Mouse (Mus musculus) MEL (cell line): ENCODE data around the gene Bptf. TPM values are rescaled to one million over a fixed set of nuclear protein-coding genes. Genes with fewer than 3 reads are reported as not detected.

Experiments
- DNase-seq: peaks from one replicate; pipeline ENCODE4 v3.0.0; 2011; ENCODE audit warnings: low read depth, low spot score
- H3K27ac ChIP-seq: 2 replicates; pipeline ENCODE4 v1.5.1; 2012; ENCODE audit warnings: low read depth, mild to moderate bottlenecking, control low read depth, low read length, moderate library complexity; ENCODE audit not compliant: control insufficient read depth
- H3K27me3 ChIP-seq, 2 experiments: fragments of 150-350 bp in 1 of 2; sonication (generic) in 1 of 2; 2 replicates each; pipeline ENCODE4 v1.6.1; 2012; ENCODE audit warnings: low read length in 2 of 2, mild to moderate bottlenecking in 2 of 2, improper control_type of control experiment in 1 of 2, moderate library complexity in 1 of 2; ENCODE audit not compliant: insufficient read depth in 2 of 2, control insufficient read depth in 1 of 2
- H3K36me3 ChIP-seq, 2 experiments: 2 replicates each; pipeline ENCODE4 v1.6.1; 2012 to 2014; ENCODE audit warnings: low read length in 2 of 2, improper control_type of control experiment in 1 of 2, inconsistent platforms in 1 of 2, mild to moderate bottlenecking in 1 of 2; ENCODE audit not compliant: insufficient read depth in 2 of 2, control insufficient read depth in 1 of 2
- H3K4me1 ChIP-seq, 2 experiments: fragments of 150-350 bp in 1 of 2; sonication (generic) in 1 of 2; 2 replicates each; pipeline ENCODE4 v1.6.1; 2012; ENCODE audit warnings: low read length in 2 of 2, improper control_type of control experiment in 1 of 2, mild to moderate bottlenecking in 1 of 2; ENCODE audit not compliant: insufficient read depth in 2 of 2, control insufficient read depth in 1 of 2
- H3K4me3 ChIP-seq, 2 experiments: fragments of 150-350 bp in 1 of 2; sonication (generic) in 1 of 2; 2 replicates each; pipeline ENCODE4 v1.5.1; 2012; ENCODE audit warnings: low read depth in 2 of 2, low read length in 2 of 2, mild to moderate bottlenecking in 2 of 2, moderate library complexity in 2 of 2, control low read depth in 1 of 2, improper control_type of control experiment in 1 of 2; ENCODE audit not compliant: control insufficient read depth in 1 of 2, insufficient read depth in 1 of 2
- H3K79me2 ChIP-seq: 2 replicates; pipeline ENCODE4 v1.6.1; 2012; ENCODE audit warnings: mild to moderate bottlenecking, low read length, moderate library complexity; ENCODE audit not compliant: control insufficient read depth, poor library complexity, insufficient read depth
- H3K9ac ChIP-seq: 2 replicates; pipeline ENCODE4 v1.6.1; 2012; ENCODE audit warnings: low read depth, mild to moderate bottlenecking, control low read depth, low read length, moderate library complexity; ENCODE audit not compliant: control insufficient read depth, poor library complexity, severe bottlenecking
- H3K9me3 ChIP-seq: fragments of 150-350 bp; sonication (generic); replicated peaks from 2 replicates; pipeline ENCODE4 v1.6.1; 2012; ENCODE audit warnings: mild to moderate bottlenecking, low read length, improper control_type of control experiment, moderate library complexity; ENCODE audit not compliant: insufficient read depth
- CHD2 ChIP-seq: IDR thresholded peaks from 2 replicates; pipeline ENCODE4 v1.6.1; 2011; ENCODE audit warnings: low read length, improper control_type of control experiment
- ELF1 ChIP-seq: IDR thresholded peaks from 2 replicates; pipeline ENCODE4 v1.6.1; 2014; ENCODE audit warnings: low read depth, mild to moderate bottlenecking, inconsistent platforms, low read length, improper control_type of control experiment, moderate library complexity
- ETS1 ChIP-seq: IDR thresholded peaks from 2 replicates; pipeline ENCODE4 v1.6.1; 2012; ENCODE audit warnings: low read depth, mild to moderate bottlenecking, inconsistent platforms, low read length, improper control_type of control experiment, moderate library complexity
- HCFC1 ChIP-seq: IDR thresholded peaks from 2 replicates; pipeline ENCODE4 v1.6.1; 2012; ENCODE audit warnings: low read depth, mild to moderate bottlenecking, inconsistent platforms, low read length, improper control_type of control experiment, moderate library complexity
- JUND ChIP-seq: IDR thresholded peaks from 2 replicates; pipeline ENCODE4 v1.6.1; 2011; ENCODE audit warnings: low read depth, mild to moderate bottlenecking, improper control_type of control experiment, low read length
- MAFK ChIP-seq: IDR thresholded peaks from 2 replicates; pipeline ENCODE4 v1.6.1; 2011; ENCODE audit warnings: low read depth, mild to moderate bottlenecking, low read length, improper control_type of control experiment, borderline replicate concordance
- MAZ ChIP-seq: IDR thresholded peaks from 2 replicates; pipeline ENCODE4 v1.6.1; 2012; ENCODE audit warnings: low read depth, mild to moderate bottlenecking, inconsistent platforms, low read length, improper control_type of control experiment
- MXI1 ChIP-seq: IDR thresholded peaks from 2 replicates; pipeline ENCODE4 v1.6.1; 2011; ENCODE audit warnings: mild to moderate bottlenecking, low read depth, low read length, improper control_type of control experiment
- MYC ChIP-seq: IDR thresholded peaks from 2 replicates; pipeline ENCODE4 v1.6.1; 2011; ENCODE audit warnings: low read depth, mild to moderate bottlenecking, low read length, improper control_type of control experiment, moderate library complexity
- NRF1 ChIP-seq: IDR thresholded peaks from 2 replicates; pipeline ENCODE4 v1.6.1; 2014; ENCODE audit warnings: low read depth, mild to moderate bottlenecking, inconsistent platforms, low read length, improper control_type of control experiment, moderate library complexity; ENCODE audit not compliant: poor library complexity, insufficient read depth, severe bottlenecking
- POLR2A ChIP-seq, 2 experiments: IDR thresholded peaks; 2 replicates each; pipeline ENCODE4 v1.6.1; 2011 to 2012; ENCODE audit warnings: low read length in 2 of 2, mild to moderate bottlenecking in 2 of 2, control low read depth in 1 of 2, improper control_type of control experiment in 1 of 2, low read depth in 1 of 2, moderate library complexity in 1 of 2; ENCODE audit not compliant: control insufficient read depth in 1 of 2, insufficient read depth in 1 of 2, poor library complexity in 1 of 2
- POLR2AphosphoS2 ChIP-seq: IDR thresholded peaks from 2 replicates; pipeline ENCODE4 v1.6.1; 2011; ENCODE audit warnings: low read length, improper control_type of control experiment
- POLR2AphosphoS5 ChIP-seq: IDR thresholded peaks from 2 replicates; pipeline ENCODE4 v1.6.1; 2012; ENCODE audit warnings: low read depth, borderline replicate concordance, mild to moderate bottlenecking, inconsistent platforms, low read length, moderate library complexity, mixed read lengths
- RAD21 ChIP-seq: IDR thresholded peaks from 2 replicates; pipeline ENCODE4 v1.6.1; 2011; ENCODE audit warnings: mild to moderate bottlenecking, low read depth, low read length, improper control_type of control experiment
- RCOR1 ChIP-seq: IDR thresholded peaks from 2 replicates; pipeline ENCODE4 v1.6.1; 2012; ENCODE audit warnings: low read depth, mild to moderate bottlenecking, inconsistent platforms, low read length, improper control_type of control experiment
- SMC3 ChIP-seq: IDR thresholded peaks from 2 replicates; pipeline ENCODE4 v1.6.1; 2011; ENCODE audit warnings: low read depth, low read length, improper control_type of control experiment
- TAL1 ChIP-seq: IDR thresholded peaks from 2 replicates; pipeline ENCODE4 v1.6.1; 2012; ENCODE audit warnings: mild to moderate bottlenecking, inconsistent platforms, low read length, moderate library complexity, mixed read lengths
- UBTF ChIP-seq: IDR thresholded peaks from 2 replicates; pipeline ENCODE4 v1.6.1; 2012; ENCODE audit warnings: low read depth, mild to moderate bottlenecking, inconsistent platforms, low read length, improper control_type of control experiment, moderate library complexity, borderline replicate concordance; ENCODE audit not compliant: insufficient read depth
- USF2 ChIP-seq, 2 experiments: IDR thresholded peaks; 2 replicates each; pipeline ENCODE4 v1.6.1; 2011 to 2012; ENCODE audit warnings: improper control_type of control experiment in 2 of 2, low read length in 2 of 2, borderline replicate concordance in 1 of 2, inconsistent platforms in 1 of 2, low read depth in 1 of 2, mild to moderate bottlenecking in 1 of 2; ENCODE audit not compliant: insufficient read depth in 1 of 2
- ZC3H11A ChIP-seq: IDR thresholded peaks from 2 replicates; pipeline ENCODE4 v1.6.1; 2012; ENCODE audit warnings: low read depth, mild to moderate bottlenecking, inconsistent platforms, low read length, improper control_type of control experiment
- ZKSCAN1 ChIP-seq: IDR thresholded peaks from 2 replicates; pipeline ENCODE4 v1.6.1; 2012; ENCODE audit warnings: low read depth, mild to moderate bottlenecking, inconsistent platforms, low read length, improper control_type of control experiment, moderate library complexity
- ZMIZ1 ChIP-seq: IDR thresholded peaks from 2 replicates; pipeline ENCODE4 v1.6.1; 2012; ENCODE audit warnings: low read depth, mild to moderate bottlenecking, inconsistent platforms, low read length, improper control_type of control experiment, moderate library complexity
- polyA plus RNA-seq, 2 experiments: library from polyadenylated mRNA; stranded (reverse) in 1 of 2; unstranded in 1 of 2; fragments of >175 nt in 1 of 2; fragments of >200 nt in 1 of 2; gene quantifications; 2 replicates each; pipeline versions ENCODE4 v1.2.1 to v1.2.4; 2012; ENCODE audit warnings: low replicate concordance in 2 of 2, low read depth in 1 of 2; ENCODE audit not compliant: insufficient read length in 2 of 2, insufficient read depth in 1 of 2, missing spikeins in 1 of 2
- total RNA-seq: library from RNA; depleted of rRNA; stranded (reverse); fragments of 300-350 nt; gene quantifications from 2 replicates; pipeline ENCODE4 v1.2.3, GENCODE M21; 2012

Gene Bptf
- total and polyA plus RNA-seq, 3 experiments, result 27.5 to 55.4 (median 52.7) TPM

DNA sequence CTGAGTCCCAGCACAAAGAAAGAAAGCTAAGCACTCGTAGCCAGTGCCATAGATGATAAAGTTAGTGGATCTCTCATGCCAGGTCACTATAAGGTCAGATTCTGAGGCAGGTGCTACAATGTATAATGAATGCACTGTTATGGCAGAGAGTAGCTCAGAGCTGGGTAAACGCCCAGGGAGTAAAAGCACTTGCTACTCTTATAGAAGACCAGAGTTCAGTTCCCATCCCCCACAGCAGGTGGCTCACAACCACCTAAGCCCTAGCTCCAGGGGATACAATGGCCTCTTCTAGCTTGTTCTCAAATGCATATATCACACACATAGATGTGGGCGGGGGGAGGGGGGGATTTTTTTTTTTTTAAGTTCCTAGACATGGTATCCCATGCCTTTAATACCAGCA is 3.8 kb upstream of the Bptf start:
- DNase-seq, result no peak
- H3K79me2 ChIP-seq, result peaks cover 9% of the 10 kb centered on the region
- H3K27me3 ChIP-seq, result no peaks in the 10 kb centered on the region
- no peak overlapping the region for H3K9ac ChIP-seq
- no peaks in the 10 kb centered on the region for H3K9me3 ChIP-seq
- H3K27ac ChIP-seq, result no peak overlapping the region
- H3K4me3 ChIP-seq, result no peak overlapping the region
- H3K36me3 ChIP-seq, result no peaks in the 10 kb centered on the region; a peak in 1 of 4 replicates
- peaks cover 0 to 3% of the 10 kb centered on the region in 2 experiments; a peak in 2 of 4 replicates for H3K4me1 ChIP-seq
- no peak for TF ChIP-seq RCOR1
- TF ChIP-seq ELF1, result no peak
- no peak for TF ChIP-seq POLR2AphosphoS5
- TF ChIP-seq POLR2AphosphoS2, result no peak
- no peak for TF ChIP-seq TAL1
- TF ChIP-seq UBTF, result no peak
- no peak for TF ChIP-seq SMC3
- TF ChIP-seq MAZ, result no peak
- TF ChIP-seq, all 39 proteins: peak for 0

DNA sequence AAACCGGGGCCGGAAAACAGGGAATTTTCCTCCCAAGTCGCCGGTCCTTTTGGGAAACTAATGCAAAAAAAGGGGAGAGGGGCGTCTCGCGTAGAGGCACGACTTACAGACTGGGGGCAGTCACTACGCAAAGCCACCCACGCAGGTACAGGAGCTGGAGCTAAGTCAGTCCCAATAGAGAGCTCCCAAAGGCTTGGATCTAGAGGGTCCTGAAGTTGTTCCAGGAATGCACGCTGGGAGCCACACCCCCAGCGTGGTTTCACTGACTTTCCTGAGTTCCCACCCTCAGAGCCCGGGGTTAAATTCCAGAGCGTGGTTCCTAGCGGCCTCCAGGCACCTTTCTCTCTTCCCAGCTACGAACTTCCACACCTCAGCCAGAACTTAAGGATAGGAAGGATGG is 499 bp upstream of the Bptf start:
- Histone ChIP-seq H3K4me3 (peak overlapping the region; percentile 72 to 82), H3K27ac (no peak overlapping the region), H3K27me3 (no peaks in the 10 kb centered on the region), H3K9me3 (no peaks in the 10 kb centered on the region), H3K36me3 (peaks cover 0 to 19% of the 10 kb centered on the region in 2 experiments; a peak in 2 of 4 replicates), H3K79me2 (peaks cover 39% of the 10 kb centered on the region), H3K9ac (peak overlapping the region; percentile 72), H3K4me1 (peaks cover 0 to 7% of the 10 kb centered on the region in 2 experiments; a peak in 3 of 4 replicates)
- TF ChIP-seq MXI1 (peak; percentile 27; the same call in 1 of the 2 replicates), JUND (no peak)
- DNase-seq, result peak; percentile 56

GRCm38 (mm10) chr11:107130879-107131748 is 813 bp downstream of the Bptf start:
- Histone ChIP-seq H3K27ac (peak overlapping the region; percentile 68), H3K4me3 (peak overlapping the region; percentile 94 to 97), H3K9me3 (no peaks in the 10 kb centered on the region), H3K9ac (peak overlapping the region; percentile 82), H3K36me3 (peaks cover 0 to 19% of the 10 kb centered on the region in 2 experiments; a peak in 2 of 4 replicates), H3K4me1 (peaks cover 0 to 7% of the 10 kb centered on the region in 2 experiments; a peak in 3 of 4 replicates), H3K79me2 (peaks cover 50% of the 10 kb centered on the region), H3K27me3 (no peaks in the 10 kb centered on the region)
- DNase-seq, result peak; percentile 74
- TF ChIP-seq ETS1 (no peak), RAD21 (no peak), CHD2 (no peak), UBTF (peak; percentile 45; the same call in 1 of the 2 replicates), HCFC1 (peak; percentile 42; the same call in 1 of the 2 replicates), SMC3 (no peak), MXI1 (peak; percentile 74), ZC3H11A (no peak), MYC (peak; percentile 46; the same call in 1 of the 2 replicates), ZMIZ1 (0 out of 2 replicates have a peak, but pooled peaks have one; percentile 28), NRF1 (no peak), MAZ (peak; percentile 74), POLR2AphosphoS2 (no peak), POLR2A (IDR thresholded peaks at IDR 0.05; ENCODE audit: control insufficient read depth in 1 of 2, insufficient read depth in 1 of 2, low read depth in 1 of 2, low read length in 2 of 2, poor library complexity in 1 of 2) (peak in 1 of 2 experiments; percentile 38; a peak in 2 of 4 replicates), USF2 (IDR thresholded peaks at IDR 0.05; ENCODE audit: borderline replicate concordance in 1 of 2, insufficient read depth in 1 of 2, low read depth in 1 of 2, low read length in 2 of 2) (no peak), MAFK (no peak), ZKSCAN1 (no peak)
